Mouse (Mus musculus) gastrocnemius, adult 2 months (tissue): Measurements from ENCODE around the gene R3hdm4. TPM values are rescaled to one million over a fixed set of nuclear protein-coding genes. Genes with fewer than 3 reads are reported as not detected.

Source experiments
- DNase-seq: peaks from one replicate; pipeline ENCODE4 v3.0.0; 2022
- H3K27ac ChIP-seq: fragments of 200-600 bp; 2 replicates; pipeline ENCODE4 v1.8.1; 2022; ENCODE audit warnings: mild to moderate bottlenecking
- H3K4me3 ChIP-seq: fragments of 200-600 bp; 2 replicates; pipeline ENCODE4 v1.8.1; 2022; ENCODE audit warnings: mild to moderate bottlenecking, moderate library complexity
- CTCF ChIP-seq: fragments of 200-600 bp; IDR thresholded peaks from 2 replicates; pipeline ENCODE4 v1.8.1; 2022; ENCODE audit warnings: antibody characterized with exemption, mild to moderate bottlenecking, moderate library complexity
- intact Hi-C: fragments of 180-260 bp; cut with DNase I; formaldehyde crosslinking; loops from one replicate; pipeline ENCODE4 v1.15.1; 2025
- total RNA-seq, 2 experiments: library from RNA; stranded (reverse); gene quantifications; 2 replicates each; pipeline ENCODE4 v1.2.3; 2021

R3hdm4 gene
- total RNA-seq, 2 experiments from 2014 or later: 107 to 121 TPM

DNA sequence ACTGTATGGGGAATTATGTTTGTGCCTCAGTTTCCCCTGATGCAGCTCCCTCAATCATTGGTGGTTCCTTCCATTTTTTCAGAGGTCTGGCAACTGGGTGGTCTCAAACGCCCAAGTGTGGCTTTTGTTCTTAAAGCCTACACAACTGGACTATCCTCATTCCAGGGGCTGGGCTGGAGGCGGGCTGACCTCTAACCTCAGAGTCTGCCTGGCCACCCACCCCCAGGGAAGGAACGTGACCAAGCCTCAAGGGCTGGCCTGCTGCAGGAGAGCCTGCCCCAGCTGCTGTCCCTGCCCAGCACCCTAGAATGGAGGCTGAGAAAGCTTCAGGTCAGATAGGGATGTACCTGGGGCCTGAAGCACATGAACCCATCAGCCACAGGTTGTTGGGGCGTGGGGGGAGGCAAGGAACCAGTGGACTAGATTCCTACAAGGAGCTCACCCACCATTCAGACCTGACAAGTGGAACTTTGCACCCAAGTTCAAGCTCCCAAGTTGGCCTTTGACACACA is 35.7 kb upstream of the R3hdm4 start:
- intact Hi-C loops: loop anchor here (5.0 kb wide), 1 partner anchor 119 kb away; no protein-coding TSS in a partner anchor
- no peak overlapping the region for H3K4me3 ChIP-seq
- TF ChIP-seq CTCF: no peak

DNA sequence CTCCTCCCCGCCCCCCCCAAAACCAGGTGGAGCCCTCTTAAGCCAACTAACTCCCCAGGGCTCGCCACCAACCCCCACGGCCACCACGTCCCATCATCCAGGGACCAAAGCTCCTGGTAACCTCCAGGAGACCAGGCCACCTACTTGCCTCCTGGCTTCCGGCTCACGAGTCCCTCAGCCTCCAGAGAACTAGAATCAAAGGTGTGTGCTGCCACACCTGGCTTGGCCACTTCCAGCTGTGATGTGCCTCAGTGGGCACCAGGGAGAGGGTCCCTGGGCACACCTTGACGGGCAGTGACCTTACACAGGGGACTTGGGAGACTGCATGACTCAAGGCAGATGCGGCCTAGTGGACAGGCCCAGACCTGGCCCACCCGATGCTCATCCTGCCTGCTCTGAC is 34.7 kb upstream of the R3hdm4 start:
- no peak for DNase-seq
- intact Hi-C loops: loop anchor here (5.0 kb wide), 1 partner anchor 118 kb away; no protein-coding TSS in a partner anchor
- no peak for TF ChIP-seq CTCF
- no peak overlapping the region for H3K4me3 ChIP-seq
- H3K27ac ChIP-seq: no peak overlapping the region

More for the DNA sequence above, 35.7 kb upstream of the R3hdm4 start:
- H3K27ac ChIP-seq: no peak overlapping the region
- no peak for DNase-seq

DNA sequence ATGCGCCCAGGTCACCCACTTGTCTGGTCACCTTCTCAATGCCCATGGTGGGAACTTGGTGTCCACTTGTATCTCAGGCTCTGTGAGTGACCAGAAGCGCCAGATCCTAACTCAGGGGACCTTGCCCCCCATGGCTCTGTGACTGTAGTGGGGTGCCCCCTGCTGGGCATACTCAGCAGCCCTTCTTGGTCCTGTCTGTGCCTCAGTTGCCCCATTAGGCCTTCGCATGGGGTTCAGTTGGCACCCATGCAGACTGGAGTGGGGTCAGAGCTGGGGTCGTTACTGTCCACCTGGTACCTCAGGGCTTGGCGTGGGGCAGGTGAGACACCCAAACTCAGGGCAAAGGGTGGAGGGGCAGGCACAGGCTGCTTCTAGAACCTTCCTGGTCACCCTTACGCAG is 32.9 kb upstream of the R3hdm4 start:
- intact Hi-C loops: loop anchor here (2.0 kb wide), 1 partner anchor 17 kb away; no protein-coding TSS in a partner anchor
- H3K4me3 ChIP-seq: no peak overlapping the region
- peak; percentile 57 for DNase-seq
- peak; percentile 71 for TF ChIP-seq CTCF
- no peak overlapping the region for H3K27ac ChIP-seq

DNA sequence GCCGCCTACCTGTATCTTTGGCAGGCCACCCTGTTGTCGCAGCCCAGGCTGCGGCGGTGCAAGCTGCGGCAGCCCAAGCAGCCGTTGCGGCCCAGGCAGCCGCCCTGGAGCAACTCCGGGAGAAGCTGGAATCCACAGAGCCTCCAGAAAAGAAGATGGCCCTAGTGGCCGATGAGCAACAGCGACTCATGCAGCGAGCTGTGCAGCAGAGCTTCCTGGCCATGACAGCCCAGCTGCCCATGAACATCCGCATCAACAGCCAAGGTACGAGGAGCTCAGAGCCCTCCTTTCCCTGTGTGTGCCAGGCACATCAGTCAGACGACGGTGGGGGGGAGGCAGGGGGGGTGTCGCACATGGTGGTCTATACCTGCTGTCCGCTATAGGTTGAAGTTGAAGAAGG is 29.7 kb upstream of the R3hdm4 start:
- H3K27ac ChIP-seq: no peak overlapping the region
- intact Hi-C loops: no loop called here
- no peak for TF ChIP-seq CTCF
- DNase-seq: no peak
- no peak overlapping the region for H3K4me3 ChIP-seq

DNA sequence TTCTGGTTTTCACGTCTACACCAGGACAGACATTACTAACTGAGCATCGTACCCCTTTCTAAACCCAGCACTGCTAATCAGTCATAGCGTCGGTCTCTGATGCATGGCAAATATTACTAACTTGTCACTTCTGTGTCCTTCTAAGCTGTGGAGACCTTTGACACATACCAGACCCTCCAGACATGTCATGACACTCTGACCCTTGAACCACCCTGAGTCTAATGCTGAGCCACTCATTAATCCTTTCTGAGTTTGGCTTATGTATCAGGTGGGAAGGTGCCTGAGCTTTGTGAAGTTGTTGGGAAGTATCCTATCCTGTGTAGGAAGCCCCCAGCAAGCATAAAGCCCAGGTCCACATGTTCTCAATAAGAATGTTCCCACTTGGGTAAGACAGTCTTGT is 28.9 kb upstream of the R3hdm4 start:
- DNase-seq: no peak
- no peak for TF ChIP-seq CTCF
- intact Hi-C loops: no loop called here
- Histone ChIP-seq H3K4me3 (no peak overlapping the region), H3K27ac (no peak overlapping the region)

DNA sequence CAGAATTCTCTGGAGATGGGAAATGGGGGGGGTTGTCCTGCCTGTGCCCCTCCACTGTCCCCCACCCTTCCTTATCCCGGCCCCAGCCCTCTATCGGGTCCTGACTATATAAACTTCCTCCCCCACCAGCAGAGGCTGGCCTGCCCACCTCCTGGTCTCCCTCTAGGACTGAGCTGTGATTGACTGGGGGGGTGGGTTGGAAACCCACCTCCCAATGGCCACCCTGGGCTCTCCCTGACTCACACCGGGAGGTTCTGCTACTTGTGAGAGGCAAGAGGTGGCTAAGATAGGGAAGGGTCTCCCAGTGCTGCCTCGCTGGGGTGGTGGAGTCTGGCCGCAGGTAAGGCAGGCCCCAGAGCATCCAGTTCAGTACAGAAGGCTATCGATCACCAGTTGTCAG is 26.5 kb upstream of the R3hdm4 start:
- H3K4me3 ChIP-seq: no peak overlapping the region
- intact Hi-C loops: no loop called here
- DNase-seq: no peak
- TF ChIP-seq CTCF: no peak
- H3K27ac ChIP-seq: no peak overlapping the region

DNA sequence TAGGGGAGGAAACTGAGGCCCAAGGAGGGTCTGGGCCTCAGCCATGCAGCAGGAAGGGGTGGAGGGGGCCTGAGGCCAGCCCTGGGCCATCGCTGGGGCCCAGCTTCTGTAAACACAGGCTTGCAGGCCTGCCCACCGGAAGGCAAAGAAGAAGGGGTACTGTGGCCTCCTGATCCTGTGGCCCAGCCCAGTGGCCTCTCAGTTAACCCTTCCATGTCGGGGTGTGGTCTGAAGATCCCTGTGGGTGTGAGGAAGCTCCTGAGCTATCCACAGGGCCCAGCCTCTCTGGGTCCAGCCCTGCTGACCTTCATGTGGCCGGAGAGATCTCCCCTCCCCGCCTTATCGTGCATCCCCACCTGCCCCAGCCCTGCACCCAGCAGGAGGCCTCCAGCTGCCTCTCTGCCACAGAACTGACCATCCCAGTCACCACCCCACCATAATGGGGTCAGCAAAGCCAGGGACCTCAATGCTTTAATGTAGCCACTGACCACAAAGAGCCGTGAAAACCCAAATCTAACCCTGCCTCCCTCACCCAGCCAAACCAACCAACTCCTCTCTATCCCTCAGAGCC is 25.8 kb upstream of the R3hdm4 start:
- intact Hi-C loops: no loop called here
- H3K27ac ChIP-seq: no peak overlapping the region
- no peak overlapping the region for H3K4me3 ChIP-seq
- DNase-seq: no peak
- no peak for TF ChIP-seq CTCF

DNA sequence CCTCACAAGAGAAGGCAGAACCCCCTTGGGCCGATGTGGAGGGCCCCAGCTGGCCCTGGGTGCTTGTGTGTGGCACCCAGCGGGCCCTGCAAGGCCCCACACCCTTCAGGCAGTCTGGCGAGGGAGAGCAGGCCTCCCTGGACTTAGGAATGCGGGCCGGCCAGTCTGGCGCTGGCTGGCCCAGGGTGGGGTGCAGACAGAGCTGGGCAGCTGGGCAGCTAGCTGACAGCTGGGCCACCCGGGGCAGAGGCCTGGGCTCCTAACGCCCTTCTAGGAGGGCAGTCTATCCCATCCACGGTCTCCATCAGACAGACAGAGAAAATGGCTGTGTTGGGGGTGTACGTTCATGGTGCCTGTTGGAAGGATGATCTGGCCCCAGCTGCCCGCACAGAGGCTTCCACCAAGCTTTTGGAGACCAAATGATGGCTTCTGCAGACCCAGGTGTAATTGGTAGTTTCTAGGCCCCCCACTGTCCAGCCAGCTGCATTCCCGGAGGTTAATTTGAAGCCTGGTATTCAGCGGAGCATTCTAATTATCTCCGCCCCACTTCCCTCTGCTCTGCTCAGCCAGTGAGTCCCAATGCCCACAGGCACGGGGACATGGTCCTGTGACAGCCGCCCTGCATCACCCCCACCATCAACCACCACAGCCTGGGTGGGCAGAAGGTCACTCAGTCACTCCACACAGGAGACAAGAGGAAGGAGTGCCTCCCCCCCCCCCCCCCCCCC is 24.7 kb upstream of the R3hdm4 start:
- DNase-seq: no peak
- Histone ChIP-seq H3K27ac (no peak overlapping the region), H3K4me3 (no peak overlapping the region)
- no peak for TF ChIP-seq CTCF
- intact Hi-C loops: no loop called here

DNA sequence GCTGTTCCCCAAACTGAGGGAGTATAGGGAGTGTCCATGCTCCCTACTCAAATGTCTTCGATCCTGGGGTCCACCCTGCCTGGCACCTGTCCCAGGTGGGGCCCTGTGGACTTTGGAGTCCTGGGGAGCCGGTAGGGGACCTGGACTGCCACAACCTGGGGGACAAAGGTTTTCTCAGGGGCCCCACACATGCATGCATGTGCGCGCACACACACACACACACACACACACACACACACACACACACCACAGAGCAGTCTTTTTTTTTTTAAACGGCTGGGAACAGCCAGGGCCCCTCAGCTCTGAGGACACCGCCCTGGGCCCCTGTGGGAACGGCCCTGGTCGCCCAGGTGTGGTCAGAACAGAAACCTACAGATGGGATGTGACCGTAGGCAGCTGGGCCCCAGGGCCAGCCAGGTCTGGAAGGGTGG is 22.5 kb upstream of the R3hdm4 start:
- no peak for TF ChIP-seq CTCF
- no peak for DNase-seq
- Histone ChIP-seq H3K4me3 (no peak overlapping the region), H3K27ac (no peak overlapping the region)
- intact Hi-C loops: no loop called here

DNA sequence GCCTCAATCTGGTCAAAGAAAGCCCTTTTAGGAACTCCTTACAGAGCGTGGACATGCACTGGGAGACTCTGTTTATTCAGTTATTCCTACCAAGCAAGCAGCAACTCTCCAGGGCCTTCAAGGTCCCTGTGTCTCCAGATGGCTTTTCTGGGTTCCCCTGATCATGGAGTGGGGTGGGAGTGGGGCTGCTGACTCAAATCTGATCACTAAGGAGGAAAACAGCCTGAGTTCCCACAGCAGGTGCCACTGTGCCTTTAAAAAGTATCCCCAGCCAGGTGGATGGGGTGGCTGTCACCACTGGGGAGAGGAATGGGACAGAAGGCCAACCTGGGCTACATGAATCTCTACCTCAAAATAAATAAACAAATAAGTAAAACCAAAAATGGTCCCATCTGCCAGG is 22.0 kb upstream of the R3hdm4 start:
- no peak for DNase-seq
- TF ChIP-seq CTCF: no peak
- intact Hi-C loops: no loop called here
- no peak overlapping the region for H3K4me3 ChIP-seq
- no peak overlapping the region for H3K27ac ChIP-seq

DNA sequence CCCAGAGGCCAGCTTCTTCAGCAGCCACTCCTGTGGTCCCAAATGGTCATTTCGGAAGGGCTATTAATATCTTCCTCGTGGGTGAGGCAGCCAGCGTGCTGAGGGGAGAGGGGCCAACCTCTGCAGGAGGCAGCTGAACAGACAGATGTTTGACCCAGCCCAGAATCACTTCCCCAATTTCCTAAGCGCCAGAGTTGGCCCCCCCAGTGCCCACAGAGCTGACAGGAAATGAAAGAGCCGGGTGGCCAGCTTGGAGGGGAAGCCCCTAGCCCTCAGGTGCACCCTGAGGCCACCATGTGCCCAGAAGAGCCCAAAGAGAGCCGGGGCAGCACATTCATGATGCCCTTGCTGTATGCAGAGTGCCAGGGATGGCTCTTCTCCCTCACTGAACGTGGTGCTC is 19.7 kb upstream of the R3hdm4 start:
- no peak for TF ChIP-seq CTCF
- no peak overlapping the region for H3K4me3 ChIP-seq
- peak; percentile 48 for DNase-seq
- intact Hi-C loops: no loop called here
- H3K27ac ChIP-seq: no peak overlapping the region

DNA sequence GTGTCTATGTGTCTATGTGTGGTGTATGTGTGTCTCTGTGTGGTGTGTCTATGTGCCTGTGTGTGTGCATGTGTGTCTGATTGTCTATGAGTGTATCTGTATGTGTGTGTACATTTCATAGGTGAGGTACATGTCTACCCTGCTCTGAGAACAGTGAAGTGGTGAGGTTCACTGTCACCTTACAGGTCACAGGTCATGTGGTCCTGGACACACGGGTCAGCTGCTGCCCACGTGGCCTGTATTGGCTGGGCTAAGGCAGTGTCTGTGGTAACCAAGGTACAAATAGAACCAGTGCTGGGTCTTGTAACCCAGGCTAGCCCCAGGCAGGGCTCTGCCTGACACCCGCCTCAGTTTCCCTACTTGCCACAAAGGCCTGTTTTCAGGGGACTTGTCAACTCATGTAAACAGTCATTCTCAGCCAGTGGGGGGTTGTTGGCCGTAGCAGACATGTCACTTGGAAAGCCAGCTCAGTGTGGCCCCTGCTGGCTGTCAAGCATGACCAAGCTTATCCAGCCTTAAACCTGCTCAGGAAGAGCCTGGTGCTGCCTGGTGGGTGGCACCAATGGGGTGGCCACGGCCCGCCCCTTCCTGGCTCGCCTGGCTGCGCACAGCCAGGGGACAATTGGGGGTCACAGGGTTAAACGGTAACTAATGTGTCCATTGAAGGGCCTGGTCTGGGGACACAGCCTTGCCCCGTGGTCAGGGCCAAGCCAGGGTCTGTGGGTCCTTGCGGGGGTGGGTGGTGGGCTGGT is 16.9 kb upstream of the R3hdm4 start:
- intact Hi-C loops: loop anchor here (2.0 kb wide), 1 partner anchor 15 kb away; no protein-coding TSS in a partner anchor
- Histone ChIP-seq H3K4me3 (no peak overlapping the region), H3K27ac (no peak overlapping the region)
- no peak for DNase-seq
- no peak for TF ChIP-seq CTCF
